Mouse (Mus musculus): Measurements from ENCODE around the gene Fhl3.
"Not testable (repeated sequence)": the region's sequence is repeated elsewhere in the genome, so short reads cannot be mapped to it uniquely, and the experiment has no call there.

Gene Fhl3

GRCm38 (mm10) chr4:124685004-124685403 is 15.5 kb upstream of the Fhl3 start:
- DNase-seq: no peak

- DNase-seq: no peak
Observed at GRCm38 (mm10) chr4:124685453-124685852, 15.0 kb upstream of the Fhl3 start.

- DNase-seq: no peak
Observed at GRCm38 (mm10) chr4:124685897-124686402, 14.6 kb upstream of the Fhl3 start.

- DNase-seq: no peak
Observed at GRCm38 (mm10) chr4:124691455-124691854, 9.0 kb upstream of the Fhl3 start.

- no peak for DNase-seq
Observed at GRCm38 (mm10) chr4:124692416-124692861, 8.1 kb upstream of the Fhl3 start.

GRCm38 (mm10) chr4:124693135-124693894 is 7.2 kb upstream of the Fhl3 start, which contains the start of gene Utp11:
Utp11 (minus strand) TSS chr4:124693600.
- DNase-seq: peak; percentile 91 to 95

GRCm38 (mm10) chr4:124694572-124694971 is 5.9 kb upstream of the Fhl3 start:
- DNase-seq: no peak

GRCm38 (mm10) chr4:124695786-124696516 is 4.5 kb upstream of the Fhl3 start:
- peak; percentile 67 to 68 for DNase-seq

GRCm38 (mm10) chr4:124699791-124700190 is 710 bp upstream of the Fhl3 start:
- no peak for DNase-seq

GRCm38 (mm10) chr4:124701052-124701845 is 748 bp downstream of the Fhl3 start:
- DNase-seq: no peak

- DNase-seq: no peak
Observed at GRCm38 (mm10) chr4:124701916-124702315, 1.4 kb downstream of the Fhl3 start.

- no peak for DNase-seq
Observed at GRCm38 (mm10) chr4:124703406-124703805, 2.9 kb downstream of the Fhl3 start.

GRCm38 (mm10) chr4:124703881-124704796 is 3.6 kb downstream of the Fhl3 start:
- no peak for DNase-seq

- peak in 1 of 2 experiments; percentile 50 for DNase-seq
Observed at GRCm38 (mm10) chr4:124704797-124705474, 4.4 kb downstream of the Fhl3 start.

- DNase-seq: no peak
Observed at GRCm38 (mm10) chr4:124705661-124706269, 5.3 kb downstream of the Fhl3 start.

GRCm38 (mm10) chr4:124707381-124708199 is 7.1 kb downstream of the Fhl3 start:
- not testable (repeated sequence) for DNase-seq

GRCm38 (mm10) chr4:124708200-124708517 is 7.7 kb downstream of the Fhl3 start:
- DNase-seq: not testable (repeated sequence)

- DNase-seq: peak; percentile 87 to 88
Observed at GRCm38 (mm10) chr4:124708518-124709477, 8.3 kb downstream of the Fhl3 start.

GRCm38 (mm10) chr4:124709961-124710446 is 9.5 kb downstream of the Fhl3 start:
- DNase-seq: peak in 1 of 2 experiments; percentile 32

All from kidney, adult 8-10 months (tissue).